Mouse (Mus musculus): Measurements from ENCODE around the gene Slc16a5. TPM values are rescaled to one million over a fixed set of nuclear protein-coding genes. Genes with fewer than 3 reads are reported as not detected.
A peak's percentile ranks its signal among the peaks of the same experiment; 100 is the strongest.

The Slc16a5 gene
- polyA plus RNA-seq, 1 experiment from 2014 or later, result 0.26 TPM

DNA sequence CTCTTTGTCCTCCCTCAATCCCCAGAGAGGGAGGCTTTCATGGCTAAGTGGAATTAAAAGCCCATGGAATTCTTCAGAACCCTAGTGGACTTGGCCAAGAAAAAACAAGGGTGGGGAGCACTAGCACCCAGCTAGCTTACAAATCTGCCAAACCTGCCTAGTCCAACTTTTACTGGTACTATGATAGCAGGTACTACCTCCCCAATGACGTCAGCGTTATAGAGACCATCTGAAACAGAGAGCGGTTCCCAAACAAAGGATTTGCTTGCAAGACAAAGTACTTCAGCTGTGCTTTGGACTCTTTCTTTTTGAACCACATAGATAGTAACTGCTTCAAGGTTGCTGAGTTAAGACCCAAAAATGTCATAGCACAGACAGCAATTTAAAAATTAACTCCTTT is 49.7 kb downstream of the Slc16a5 start:
- Histone ChIP-seq H3K9ac (ENCODE audit: low read length) (peak overlapping the region; percentile 98), H3K27ac (replicated peaks in 1 of 2; ENCODE audit: control insufficient read depth in 1 of 2, insufficient read depth in 1 of 2, low read depth in 2 of 2, low read length in 2 of 2) (peak overlapping the region; percentile 25 to 91; a peak in 3 of 4 replicates), H3K27me3 (ENCODE audit: control insufficient read depth, insufficient read depth, low read length) (no peaks in the 10 kb centered on the region), H3K9me3 (ENCODE audit: control insufficient read depth, low read length) (no peaks in the 10 kb centered on the region), H3K4me2 (ENCODE audit: low read length) (peak overlapping the region; percentile 79), H3K36me3 (ENCODE audit: control insufficient read depth, insufficient read depth, low read length) (peaks cover 5% of the 10 kb centered on the region; the same call in 1 of the 2 replicates), H3K4me1 (ENCODE audit: control insufficient read depth in 2 of 2, insufficient read depth in 2 of 2, low read length in 2 of 2) (peaks cover 26 to 52% of the 10 kb centered on the region in 2 experiments), H3K4me3 (ENCODE audit: control insufficient read depth in 1 of 2, insufficient read depth in 1 of 2, low read depth in 1 of 2, low read length in 2 of 2) (peak overlapping the region; percentile 82 to 97)
- WGBS, result 56% methylated on average over 3 of the region's 3 CpGs
- no peak for ATAC-seq (ENCODE audit: insufficient number of reproducible peaks, insufficient read depth, low FRiP score, low read depth)

- no peak for ATAC-seq (ENCODE audit: insufficient number of reproducible peaks, insufficient read depth, low FRiP score, low read depth)
- peaks cover 22 to 46% of the 10 kb centered on the region in 2 experiments for H3K4me1 ChIP-seq (ENCODE audit: control insufficient read depth in 2 of 2, insufficient read depth in 2 of 2, low read length in 2 of 2)
Measured at GRCm38 (mm10) chr11:115512407-115513183, 50.3 kb downstream of the Slc16a5 start.

DNA sequence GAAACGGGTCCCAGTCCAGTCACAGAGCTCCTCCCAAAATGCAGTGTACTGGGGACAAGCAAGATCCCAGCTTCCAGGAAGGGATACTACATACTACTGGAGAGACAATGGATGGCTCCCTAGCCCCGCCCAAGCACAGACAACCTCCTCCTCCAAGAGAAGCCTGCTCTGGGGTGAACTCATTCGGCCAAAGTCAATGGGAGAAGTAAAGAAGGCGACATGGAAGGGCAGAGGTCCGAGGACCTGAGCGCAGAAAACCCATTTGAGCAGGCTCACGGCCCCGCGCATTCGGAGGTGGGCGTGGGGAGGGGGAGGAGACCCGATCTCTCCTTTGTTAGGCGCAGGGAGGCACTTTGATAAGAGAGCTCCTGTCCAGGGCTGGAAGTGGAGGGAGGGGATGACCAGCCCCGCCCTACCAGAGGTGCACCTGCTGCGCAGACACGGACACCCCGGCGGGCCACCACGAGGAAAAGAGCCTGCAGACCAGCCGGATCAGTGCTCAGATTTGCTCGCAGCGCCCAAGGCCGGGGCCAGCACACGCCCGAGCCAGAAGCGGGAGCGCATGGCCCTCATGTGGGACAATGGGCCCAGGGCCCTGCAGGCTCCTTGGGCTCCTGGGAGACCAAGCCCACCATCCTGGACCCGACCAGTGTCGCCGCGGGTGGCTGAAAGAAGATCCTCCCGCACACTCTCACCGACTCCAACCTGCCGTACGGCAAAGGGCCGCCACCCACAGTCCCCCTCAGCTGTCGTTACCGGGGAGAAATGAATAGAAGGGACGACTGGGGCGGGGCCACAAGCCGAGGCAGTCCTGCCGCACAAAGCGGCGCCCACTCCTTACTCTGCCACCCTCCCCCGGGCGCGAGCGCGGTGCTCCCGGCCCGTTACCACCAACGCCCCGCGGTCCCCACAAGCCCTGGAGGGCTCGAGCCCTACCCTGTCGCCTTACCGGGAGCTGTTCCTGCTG is 51.3 kb downstream of the Slc16a5 start:
- H3K4me2 ChIP-seq (ENCODE audit: low read length), result peak overlapping the region; percentile 79
- peak; percentile 53 for ATAC-seq (ENCODE audit: insufficient number of reproducible peaks, insufficient read depth, low FRiP score, low read depth)
- H3K4me1 ChIP-seq (ENCODE audit: control insufficient read depth in 2 of 2, insufficient read depth in 2 of 2, low read length in 2 of 2), result peaks cover 23 to 40% of the 10 kb centered on the region in 2 experiments
- peak overlapping the region; percentile 98 for H3K9ac ChIP-seq (ENCODE audit: low read length)
- peak overlapping the region; percentile 82 to 97 for H3K4me3 ChIP-seq (ENCODE audit: control insufficient read depth in 1 of 2, insufficient read depth in 1 of 2, low read depth in 1 of 2, low read length in 2 of 2)
- H3K27me3 ChIP-seq (ENCODE audit: control insufficient read depth, insufficient read depth, low read length), result no peaks in the 10 kb centered on the region
- WGBS, result under 1% methylated on average over 57 of the region's 57 CpGs
- H3K36me3 ChIP-seq (ENCODE audit: control insufficient read depth, insufficient read depth, low read length), result peaks cover 3% of the 10 kb centered on the region; the same call in 1 of the 2 replicates
- peak overlapping the region; percentile 82 to 91 for H3K27ac ChIP-seq (replicated peaks in 1 of 2; ENCODE audit: control insufficient read depth in 1 of 2, insufficient read depth in 1 of 2, low read depth in 2 of 2, low read length in 2 of 2)
- no peaks in the 10 kb centered on the region for H3K9me3 ChIP-seq (ENCODE audit: control insufficient read depth, low read length)

More at GRCm38 (mm10) chr11:115512407-115513183, 50.3 kb downstream of the Slc16a5 start:
- peak overlapping the region; percentile 98 for H3K9ac ChIP-seq (ENCODE audit: low read length)
- peak overlapping the region; percentile 82 to 91 for H3K27ac ChIP-seq (replicated peaks in 1 of 2; ENCODE audit: control insufficient read depth in 1 of 2, insufficient read depth in 1 of 2, low read depth in 2 of 2, low read length in 2 of 2)
- peak overlapping the region; percentile 82 to 97 for H3K4me3 ChIP-seq (ENCODE audit: control insufficient read depth in 1 of 2, insufficient read depth in 1 of 2, low read depth in 1 of 2, low read length in 2 of 2)
- H3K27me3 ChIP-seq (ENCODE audit: control insufficient read depth, insufficient read depth, low read length), result no peaks in the 10 kb centered on the region
- no peaks in the 10 kb centered on the region for H3K9me3 ChIP-seq (ENCODE audit: control insufficient read depth, low read length)
- peaks cover 3% of the 10 kb centered on the region; the same call in 1 of the 2 replicates for H3K36me3 ChIP-seq (ENCODE audit: control insufficient read depth, insufficient read depth, low read length)
- peak overlapping the region; percentile 79 for H3K4me2 ChIP-seq (ENCODE audit: low read length)
- WGBS, result 36% methylated on average over 8 of the region's 8 CpGs

GRCm38 (mm10) chr11:115514238-115514663 is 52.0 kb downstream of the Slc16a5 start, which contains the start of gene Jpt1:
Gene Jpt1, minus strand, starts transcription at chr11:115514387.
- Histone ChIP-seq H3K36me3 (ENCODE audit: control insufficient read depth, insufficient read depth, low read length) (no peaks in the 10 kb centered on the region), H3K27ac (replicated peaks in 1 of 2; ENCODE audit: control insufficient read depth in 1 of 2, insufficient read depth in 1 of 2, low read depth in 2 of 2, low read length in 2 of 2) (peak within 1 kb of the TSS; percentile 82 to 91), H3K9me3 (ENCODE audit: control insufficient read depth, low read length) (no peaks in the 10 kb centered on the region), H3K4me1 (ENCODE audit: control insufficient read depth in 2 of 2, insufficient read depth in 2 of 2, low read length in 2 of 2) (peaks cover 24 to 40% of the 10 kb centered on the region in 2 experiments), H3K9ac (ENCODE audit: low read length) (peak within 1 kb of the TSS; percentile 98), H3K4me2 (ENCODE audit: low read length) (peak within 1 kb of the TSS; percentile 79), H3K4me3 (ENCODE audit: control insufficient read depth in 1 of 2, insufficient read depth in 1 of 2, low read depth in 1 of 2, low read length in 2 of 2) (peak within 1 kb of the TSS; percentile 82 to 97), H3K27me3 (ENCODE audit: control insufficient read depth, insufficient read depth, low read length) (no peaks in the 10 kb centered on the region)
- WGBS, result under 1% methylated on average over 24 of the region's 24 CpGs
- peak; percentile 95 for ATAC-seq (ENCODE audit: insufficient number of reproducible peaks, insufficient read depth, low FRiP score, low read depth)

GRCm38 (mm10) chr11:115515021-115515420 is 52.7 kb downstream of the Slc16a5 start:
- no peaks in the 10 kb centered on the region for H3K27me3 ChIP-seq (ENCODE audit: control insufficient read depth, insufficient read depth, low read length)
- H3K9me3 ChIP-seq (ENCODE audit: control insufficient read depth, low read length), result no peaks in the 10 kb centered on the region
- WGBS, result 68% methylated on average over 6 of the region's 6 CpGs
- H3K27ac ChIP-seq (replicated peaks in 1 of 2; ENCODE audit: control insufficient read depth in 1 of 2, insufficient read depth in 1 of 2, low read depth in 2 of 2, low read length in 2 of 2), result no peak overlapping the region
- no peak for ATAC-seq (ENCODE audit: insufficient number of reproducible peaks, insufficient read depth, low FRiP score, low read depth)
- no peak overlapping the region for H3K4me3 ChIP-seq (ENCODE audit: control insufficient read depth in 1 of 2, insufficient read depth in 1 of 2, low read depth in 1 of 2, low read length in 2 of 2)
- no peak overlapping the region for H3K9ac ChIP-seq (ENCODE audit: low read length)
- no peaks in the 10 kb centered on the region for H3K36me3 ChIP-seq (ENCODE audit: control insufficient read depth, insufficient read depth, low read length)
- H3K4me2 ChIP-seq (ENCODE audit: low read length), result peak overlapping the region; percentile 53
- peaks cover 22 to 39% of the 10 kb centered on the region in 2 experiments for H3K4me1 ChIP-seq (ENCODE audit: control insufficient read depth in 2 of 2, insufficient read depth in 2 of 2, low read length in 2 of 2)

GRCm38 (mm10) chr11:115516942-115517341 is 54.7 kb downstream of the Slc16a5 start:
- no peaks in the 10 kb centered on the region for H3K9me3 ChIP-seq (ENCODE audit: control insufficient read depth, low read length)
- H3K4me2 ChIP-seq (ENCODE audit: low read length), result no peak overlapping the region
- no peaks in the 10 kb centered on the region for H3K27me3 ChIP-seq (ENCODE audit: control insufficient read depth, insufficient read depth, low read length)
- H3K36me3 ChIP-seq (ENCODE audit: control insufficient read depth, insufficient read depth, low read length), result peaks cover 2% of the 10 kb centered on the region; the same call in 1 of the 2 replicates
- no peak overlapping the region for H3K27ac ChIP-seq (replicated peaks in 1 of 2; ENCODE audit: control insufficient read depth in 1 of 2, insufficient read depth in 1 of 2, low read depth in 2 of 2, low read length in 2 of 2)
- H3K4me3 ChIP-seq (ENCODE audit: control insufficient read depth in 1 of 2, insufficient read depth in 1 of 2, low read depth in 1 of 2, low read length in 2 of 2), result no peak overlapping the region
- no peak for ATAC-seq (ENCODE audit: insufficient number of reproducible peaks, insufficient read depth, low FRiP score, low read depth)
- 75% methylated on average over 5 of the region's 5 CpGs for WGBS
- H3K9ac ChIP-seq (ENCODE audit: low read length), result no peak overlapping the region
- peaks cover 17 to 28% of the 10 kb centered on the region in 2 experiments for H3K4me1 ChIP-seq (ENCODE audit: control insufficient read depth in 2 of 2, insufficient read depth in 2 of 2, low read length in 2 of 2)

GRCm38 (mm10) chr11:115518693-115519092 is 56.4 kb downstream of the Slc16a5 start:
- no peaks in the 10 kb centered on the region for H3K9me3 ChIP-seq (ENCODE audit: control insufficient read depth, low read length)
- ATAC-seq (ENCODE audit: insufficient number of reproducible peaks, insufficient read depth, low FRiP score, low read depth), result no peak
- no peak overlapping the region for H3K4me2 ChIP-seq (ENCODE audit: low read length)
- no peaks in the 10 kb centered on the region for H3K27me3 ChIP-seq (ENCODE audit: control insufficient read depth, insufficient read depth, low read length)
- no peak overlapping the region for H3K9ac ChIP-seq (ENCODE audit: low read length)
- H3K27ac ChIP-seq (replicated peaks in 1 of 2; ENCODE audit: control insufficient read depth in 1 of 2, insufficient read depth in 1 of 2, low read depth in 2 of 2, low read length in 2 of 2), result peak overlapping the region in 1 of 2 experiments; percentile 50; a peak in 2 of 4 replicates
- peaks cover 13% of the 10 kb centered on the region for H3K36me3 ChIP-seq (ENCODE audit: control insufficient read depth, insufficient read depth, low read length)
- no peak overlapping the region for H3K4me3 ChIP-seq (ENCODE audit: control insufficient read depth in 1 of 2, insufficient read depth in 1 of 2, low read depth in 1 of 2, low read length in 2 of 2)
- peaks cover 10 to 20% of the 10 kb centered on the region in 2 experiments for H3K4me1 ChIP-seq (ENCODE audit: control insufficient read depth in 2 of 2, insufficient read depth in 2 of 2, low read length in 2 of 2)
- WGBS, result 36% methylated on average over 9 of the region's 9 CpGs
